Mouse (Mus musculus): ENCODE data around the gene Zfp948. TPM values are rescaled to one million over a fixed set of nuclear protein-coding genes. Genes with fewer than 3 reads are reported as not detected.

The Zfp948 gene
- 11.4 TPM for polyA plus RNA-seq (2021)

- no peak for TF ChIP-seq CTCF (IDR thresholded peaks at IDR 0.05)
- DNase-seq (ENCODE audit: low read depth, low spot score): peak; percentile 67
- ATAC-seq: peak; percentile 91
- POLR2A ChIA-PET: interaction anchor here (0.7 to 1.4 kb wide), 2 partner anchors 15 to 31 kb away, joined by 6 to 8 read pairs; partner anchors contain the start of gene Zfp52
- CTCF ChIA-PET: interaction anchor here (0.6 to 3.3 kb wide), 5 partner anchors 9 to 51 kb away, joined by 3 to 18 read pairs (median 4); partner anchors contain the start of gene Zfp52
- H3K27me3 ChIP-seq: no peaks in the 10 kb centered on the region
- in situ Hi-C loops (cut with MboI; ENCODE audit: low pct_unique_long_range_greater_than_20kb): no loop called here
Observed at GRCm38 (mm10) chr17:21566728-21567349, at the start of gene Zfp948. Gene Zfp948, plus strand, starts transcription at chr17:21567008.

- DNase-seq (ENCODE audit: low read depth, low spot score): no peak
- no peak for ATAC-seq
- ChIA-PET CTCF (interaction anchor here (1.1 to 3.6 kb wide), 7 partner anchors 10 to 245 kb away, joined by 3 to 34 read pairs (median 5); partner anchors contain the start of genes Zfp51, Zfp52, Zfp54 and Zfp948), POLR2A (interaction anchor here (1.1 to 1.8 kb wide), 2 partner anchors 9 to 19 kb away, joined by 3 to 4 read pairs; no protein-coding TSS in a partner anchor)
- in situ Hi-C loops (cut with MboI; ENCODE audit: low pct_unique_long_range_greater_than_20kb): loop anchor here (5.0 kb wide), 2 partner anchors 90 to 245 kb away; no protein-coding TSS in a partner anchor
- no peak for TF ChIP-seq CTCF (IDR thresholded peaks at IDR 0.05)
- H3K27me3 ChIP-seq: no peaks in the 10 kb centered on the region
Observed at GRCm38 (mm10) chr17:21517130-21517671, 49.6 kb upstream of the Zfp948 start.

GRCm38 (mm10) chr17:21526270-21526669, 40.5 kb upstream of the Zfp948 start:
- DNase-seq (ENCODE audit: low read depth, low spot score): no peak
- no peak for TF ChIP-seq CTCF (IDR thresholded peaks at IDR 0.05)
- ChIA-PET CTCF (no interaction called here), POLR2A (interaction anchor here (1.3 kb wide), 1 partner anchor 9 kb away, joined by 4 read pairs; no protein-coding TSS in a partner anchor)
- peak; percentile 88 for ATAC-seq
- in situ Hi-C loops (cut with MboI; ENCODE audit: low pct_unique_long_range_greater_than_20kb): no loop called here
- H3K27me3 ChIP-seq: no peaks in the 10 kb centered on the region

- H3K27me3 ChIP-seq: no peaks in the 10 kb centered on the region
- no peak for ATAC-seq
Observed at GRCm38 (mm10) chr17:21530645-21531330, 36.0 kb upstream of the Zfp948 start.

GRCm38 (mm10) chr17:21531621-21532020, 35.2 kb upstream of the Zfp948 start:
- ATAC-seq: no peak
- no peaks in the 10 kb centered on the region for H3K27me3 ChIP-seq
- in situ Hi-C loops (cut with MboI; ENCODE audit: low pct_unique_long_range_greater_than_20kb): no loop called here
- ChIA-PET CTCF (interaction anchor here (1.2 to 1.5 kb wide), 2 partner anchors 8 to 259 kb away, joined by 3 to 4 read pairs; no protein-coding TSS in a partner anchor), POLR2A (no interaction called here)
- no peak for DNase-seq (ENCODE audit: low read depth, low spot score)
- no peak for TF ChIP-seq CTCF (IDR thresholded peaks at IDR 0.05)

More at GRCm38 (mm10) chr17:21530645-21531330, 36.0 kb upstream of the Zfp948 start:
- ChIA-PET POLR2A (no interaction called here), CTCF (no interaction called here)
- in situ Hi-C loops (cut with MboI; ENCODE audit: low pct_unique_long_range_greater_than_20kb): no loop called here
- no peak for DNase-seq (ENCODE audit: low read depth, low spot score)
- TF ChIP-seq CTCF (IDR thresholded peaks at IDR 0.05): no peak

GRCm38 (mm10) chr17:21532101-21532951, 34.5 kb upstream of the Zfp948 start:
- ChIA-PET CTCF (interaction anchor here (1.2 to 1.5 kb wide), 3 partner anchors 9 to 260 kb away, joined by 3 to 6 read pairs (median 4); no protein-coding TSS in a partner anchor), POLR2A (no interaction called here)
- H3K27me3 ChIP-seq: no peaks in the 10 kb centered on the region
- in situ Hi-C loops (cut with MboI; ENCODE audit: low pct_unique_long_range_greater_than_20kb): no loop called here
- peak; percentile 75 for ATAC-seq
- DNase-seq (ENCODE audit: low read depth, low spot score): no peak
- TF ChIP-seq CTCF (IDR thresholded peaks at IDR 0.05): peak; percentile 30

GRCm38 (mm10) chr17:21533961-21534360, 32.8 kb upstream of the Zfp948 start:
- in situ Hi-C loops (cut with MboI; ENCODE audit: low pct_unique_long_range_greater_than_20kb): no loop called here
- DNase-seq (ENCODE audit: low read depth, low spot score): no peak
- ChIA-PET CTCF (interaction anchor here (0.8 to 4.0 kb wide), 11 partner anchors 15 to 262 kb away, joined by 3 to 34 read pairs (median 5); partner anchors contain the start of genes Zfp51, Zfp54 and Zfp948), POLR2A (interaction anchor here (0.6 to 1.2 kb wide), 2 partner anchors 18 to 62 kb away, joined by 3 to 4 read pairs; no protein-coding TSS in a partner anchor)
- ATAC-seq: no peak
- TF ChIP-seq CTCF (IDR thresholded peaks at IDR 0.05): no peak
- H3K27me3 ChIP-seq: no peaks in the 10 kb centered on the region

- H3K27me3 ChIP-seq: no peaks in the 10 kb centered on the region
- peak; percentile 51 for ATAC-seq
- TF ChIP-seq CTCF (IDR thresholded peaks at IDR 0.05): peak; percentile 81
- no peak for DNase-seq (ENCODE audit: low read depth, low spot score)
- ChIA-PET CTCF (interaction anchor here (0.6 to 4.0 kb wide), 18 partner anchors 15 to 576 kb away, joined by 3 to 34 read pairs (median 4); partner anchors contain the start of genes Zfp51, Zfp54 and Zfp948), POLR2A (interaction anchor here (0.5 to 2.0 kb wide), 4 partner anchors 18 to 70 kb away, joined by 3 to 8 read pairs (median 4); partner anchors contain the start of gene Zfp948)
- in situ Hi-C loops (cut with MboI; ENCODE audit: low pct_unique_long_range_greater_than_20kb): no loop called here
Observed at GRCm38 (mm10) chr17:21534460-21535095, 32.2 kb upstream of the Zfp948 start.
